Mouse (Mus musculus) G1E (cell line): ENCODE results near the gene Ppp3ca.

ENCODE experiments used
- CTCF ChIP-seq: IDR thresholded peaks from 2 replicates; pipeline ENCODE4 v1.5.1; 2012; ENCODE audit warnings: low read depth, low read length, inconsistent platforms, mixed read lengths
- GATA1 ChIP-seq: IDR thresholded peaks from 2 replicates; pipeline ENCODE4 v1.6.1; 2012; ENCODE audit warnings: borderline replicate concordance, low read length, inconsistent platforms, mixed read lengths

DNA sequence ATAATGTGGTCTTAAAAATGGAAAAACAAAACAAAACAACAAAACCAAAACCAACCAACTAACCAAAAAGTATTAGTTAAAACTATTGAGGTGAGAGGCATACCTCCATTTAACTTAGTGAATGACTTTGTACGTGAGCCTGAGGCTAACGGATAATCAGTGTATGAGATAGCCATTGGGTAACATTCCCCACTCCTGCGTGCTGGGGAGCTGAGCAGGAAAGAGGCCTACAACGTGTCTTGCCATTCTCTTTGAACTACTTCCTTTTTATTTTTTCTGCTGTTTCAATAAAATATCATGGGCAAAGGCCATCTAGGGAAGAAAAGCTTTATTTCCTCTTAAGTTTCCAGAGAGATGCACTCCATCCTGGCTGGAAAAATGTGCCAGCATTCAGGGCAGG, 103.3 kb downstream of the Ppp3ca start:
- TF ChIP-seq CTCF (no peak), GATA1 (no peak)
